Mouse (Mus musculus): ENCODE measurements at regions not wholly inside any gene's neighbourhood (a gene's known extent, or its start where the extent isn't known, plus 50 kb on each side); places are given as distances from the start of the nearest gene placed in this dataset.
A peak's percentile ranks its signal among the peaks of the same experiment; 100 is the strongest.

DNA sequence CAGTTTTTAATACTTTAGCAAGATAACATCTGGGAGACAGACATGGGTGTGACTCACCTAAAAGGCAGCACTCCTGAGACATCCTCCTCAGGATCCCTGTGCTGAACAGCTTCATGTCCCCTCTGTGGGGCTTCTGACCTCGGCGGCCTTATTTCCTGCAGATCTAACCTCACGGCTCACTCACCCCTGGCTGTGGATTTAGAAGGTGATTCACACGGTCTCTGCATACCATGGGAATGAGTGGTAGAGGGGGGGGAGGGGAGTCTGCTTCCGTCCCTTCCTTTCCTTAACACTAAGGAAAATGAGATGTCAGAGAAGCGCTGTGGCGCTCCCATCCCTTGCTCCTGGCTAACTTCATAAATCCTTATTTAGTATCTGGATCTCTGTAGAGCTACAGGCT, 123.1 kb upstream of the Klf14 start:
- DNase-seq (ENCODE audit: extremely low read depth, insufficient read length, low spot score), result peak; percentile 84

DNA sequence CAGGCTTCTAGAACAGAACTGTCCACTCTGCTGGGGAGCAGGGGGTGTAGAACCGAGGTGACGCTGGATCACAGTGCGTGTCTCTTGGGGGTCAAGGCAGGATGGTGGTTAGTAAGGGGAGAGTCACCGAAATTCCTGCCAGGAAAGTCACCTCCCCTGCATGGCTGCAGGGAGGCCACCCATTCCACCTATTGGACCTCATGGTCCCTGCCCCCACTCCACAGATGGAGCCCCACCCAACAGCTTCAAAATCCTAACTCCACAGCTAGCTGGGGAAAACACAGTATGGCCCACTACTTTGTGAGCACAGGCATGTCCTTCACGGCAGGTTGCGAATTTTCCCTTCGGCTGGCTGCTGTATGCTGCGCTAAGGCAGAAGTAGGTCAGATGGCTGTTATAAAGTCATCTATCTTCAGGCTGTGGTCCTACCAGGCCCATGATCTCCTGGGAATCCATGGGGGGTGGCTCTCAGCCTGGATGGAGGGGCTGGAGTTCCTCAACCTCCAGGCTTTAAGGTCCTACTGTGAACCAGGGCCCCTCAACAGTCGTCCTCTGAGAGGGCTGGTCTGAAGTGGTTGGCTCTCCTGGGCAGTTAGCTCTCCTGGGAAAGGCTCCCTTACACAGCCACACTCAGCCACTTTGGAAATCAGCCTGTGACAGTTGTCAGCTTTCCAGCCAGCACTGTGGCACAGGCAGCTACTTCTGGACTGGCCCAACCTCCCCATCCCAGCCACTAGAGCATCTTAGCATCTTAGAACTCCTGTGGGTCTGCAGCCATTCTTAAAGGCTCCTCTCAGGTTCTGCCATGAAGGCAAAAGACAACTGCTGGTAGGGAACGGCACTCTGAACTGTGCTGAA, 124.0 kb upstream of the Klf14 start:
- DNase-seq (ENCODE audit: extremely low read depth, insufficient read length, low spot score), result peak; percentile 73

DNA sequence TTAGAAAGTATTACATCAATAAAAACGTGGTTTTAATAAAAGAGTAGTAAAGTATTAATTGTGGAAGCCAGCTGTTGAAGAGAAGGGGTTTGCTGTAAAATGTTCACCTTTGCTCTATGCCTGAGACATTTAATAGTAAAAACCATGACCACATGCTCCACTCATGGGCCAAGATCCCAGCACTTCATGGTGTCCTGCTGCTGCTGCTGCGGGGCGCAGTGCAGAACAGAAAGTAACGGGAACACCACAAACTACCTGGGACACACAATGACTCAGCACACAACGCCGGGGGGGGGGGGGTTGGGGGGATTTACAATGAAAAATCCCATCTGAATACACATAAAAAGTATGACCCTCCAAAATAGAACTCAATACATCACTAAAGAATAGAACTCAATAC, 124.8 kb upstream of the Klf14 start:
- no peak for DNase-seq (ENCODE audit: extremely low read depth, insufficient read length, low spot score)

DNA sequence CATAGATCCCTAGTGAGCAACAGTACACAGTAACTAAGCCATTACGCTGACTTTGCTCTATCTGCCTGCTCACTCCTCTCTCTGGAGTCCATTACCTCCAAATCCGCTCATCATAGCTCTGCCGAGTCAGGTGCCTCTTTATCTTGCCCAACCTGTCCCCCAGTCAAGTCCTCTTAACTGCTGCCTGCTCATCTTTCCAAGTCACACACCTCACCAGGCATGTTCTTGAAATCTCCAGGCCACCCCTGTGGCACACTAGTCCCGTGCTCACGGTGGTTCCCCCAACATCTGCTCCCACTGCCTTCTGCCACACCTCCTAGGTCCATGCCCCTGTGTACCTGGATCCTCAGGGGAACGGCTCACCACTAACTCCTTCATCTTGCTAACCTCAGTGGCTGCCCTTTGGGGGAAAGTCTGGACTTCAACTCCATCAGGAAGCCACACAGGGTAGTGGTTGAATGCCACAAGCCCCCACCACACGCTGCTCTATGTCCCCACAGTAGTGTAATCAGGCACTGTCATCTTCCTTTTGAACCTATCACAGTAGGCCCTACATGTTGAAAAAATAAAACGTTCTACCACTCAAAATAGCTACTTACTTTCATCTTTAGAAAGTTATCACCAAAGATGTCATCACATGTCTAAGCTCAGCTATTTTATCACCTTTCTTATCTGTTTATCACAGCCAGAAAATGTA, 126.3 kb upstream of the Klf14 start:
- peak; percentile 57 for DNase-seq (ENCODE audit: extremely low read depth, insufficient read length, low spot score)

DNA sequence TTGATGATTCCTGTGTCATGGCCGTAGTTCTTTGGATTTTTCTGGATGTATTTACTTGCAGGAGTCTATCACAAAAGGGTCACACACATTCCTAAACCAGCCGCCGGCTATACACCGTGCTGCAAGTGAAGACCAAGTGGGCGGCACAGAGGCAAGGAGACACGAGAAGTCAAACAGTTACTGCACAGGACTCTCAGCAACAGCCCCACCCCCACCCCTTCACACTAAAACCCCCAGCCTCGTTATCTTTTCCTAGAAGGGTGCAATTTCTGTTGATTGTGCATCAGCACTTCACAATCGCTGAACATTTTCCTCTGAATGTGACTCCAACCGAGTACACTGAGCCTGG, 126.9 kb upstream of the Klf14 start:
- no peak for DNase-seq (ENCODE audit: extremely low read depth, insufficient read length, low spot score)

DNA sequence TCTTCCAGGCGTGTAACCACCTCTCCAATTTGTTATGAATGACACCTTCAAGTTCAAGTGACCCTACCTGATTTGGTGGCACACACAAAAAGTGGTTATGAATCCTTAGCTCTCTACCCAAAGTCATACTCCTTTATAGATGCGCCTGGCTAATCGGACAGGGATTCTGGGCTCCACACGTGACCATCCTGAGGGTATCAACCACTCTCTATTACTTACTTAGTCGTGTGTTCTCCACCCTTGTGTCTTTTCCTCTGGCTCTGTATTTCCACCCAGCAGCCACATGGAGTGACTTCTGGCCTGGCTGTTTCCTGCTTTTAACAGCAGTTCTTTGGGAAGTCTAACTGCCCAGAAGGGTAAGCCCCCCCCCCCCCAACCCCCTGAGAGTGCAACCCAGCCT, 127.4 kb upstream of the Klf14 start:
- no peak for DNase-seq (ENCODE audit: extremely low read depth, insufficient read length, low spot score)

DNA sequence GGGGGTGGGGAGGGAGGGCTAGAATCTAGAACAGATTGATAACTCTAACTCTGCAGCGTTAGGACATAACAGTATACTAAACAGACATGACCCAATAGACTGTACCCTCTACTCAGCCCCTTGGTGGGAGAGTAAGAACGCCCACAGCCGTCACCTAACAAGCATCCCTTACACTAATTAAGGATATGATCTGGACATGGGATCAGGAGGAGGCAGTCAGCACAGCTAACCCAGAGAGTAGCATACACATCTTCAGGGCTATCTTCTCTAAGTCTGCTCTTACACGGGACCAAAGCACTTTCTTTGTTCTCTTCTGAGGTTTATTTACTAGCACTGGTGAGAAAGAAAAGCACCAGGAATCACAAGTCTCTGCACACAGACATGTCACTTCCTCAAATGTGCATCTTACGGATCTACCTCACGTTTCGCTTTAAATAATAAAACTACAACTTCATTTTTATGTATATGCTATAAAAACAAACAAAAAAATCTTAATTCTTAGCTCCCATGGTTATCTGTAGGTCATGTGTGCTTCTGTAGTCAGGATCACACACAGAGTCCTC, 128.0 kb upstream of the Klf14 start:
- DNase-seq (ENCODE audit: extremely low read depth, insufficient read length, low spot score), result no peak

DNA sequence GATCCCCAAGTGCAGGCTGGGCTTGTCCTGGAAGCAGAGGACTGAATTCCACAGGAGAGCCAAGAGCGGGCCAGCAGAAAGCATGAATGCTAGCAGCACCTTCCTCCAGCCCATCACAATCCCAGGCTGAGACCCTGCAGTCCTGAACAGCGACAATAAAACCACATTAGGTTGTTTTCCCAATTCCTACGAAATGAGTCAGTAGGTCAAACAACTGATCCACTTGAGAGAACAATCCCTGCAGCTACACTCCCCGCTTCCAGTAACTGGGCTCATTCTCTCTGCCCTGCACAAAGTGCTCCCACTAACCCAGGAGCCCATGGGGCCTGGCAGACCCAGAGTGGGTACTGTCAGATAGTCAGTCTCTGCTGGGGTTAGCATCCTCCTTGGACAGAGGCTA, 128.6 kb upstream of the Klf14 start:
- DNase-seq (ENCODE audit: extremely low read depth, insufficient read length, low spot score), result peak; percentile 64

DNA sequence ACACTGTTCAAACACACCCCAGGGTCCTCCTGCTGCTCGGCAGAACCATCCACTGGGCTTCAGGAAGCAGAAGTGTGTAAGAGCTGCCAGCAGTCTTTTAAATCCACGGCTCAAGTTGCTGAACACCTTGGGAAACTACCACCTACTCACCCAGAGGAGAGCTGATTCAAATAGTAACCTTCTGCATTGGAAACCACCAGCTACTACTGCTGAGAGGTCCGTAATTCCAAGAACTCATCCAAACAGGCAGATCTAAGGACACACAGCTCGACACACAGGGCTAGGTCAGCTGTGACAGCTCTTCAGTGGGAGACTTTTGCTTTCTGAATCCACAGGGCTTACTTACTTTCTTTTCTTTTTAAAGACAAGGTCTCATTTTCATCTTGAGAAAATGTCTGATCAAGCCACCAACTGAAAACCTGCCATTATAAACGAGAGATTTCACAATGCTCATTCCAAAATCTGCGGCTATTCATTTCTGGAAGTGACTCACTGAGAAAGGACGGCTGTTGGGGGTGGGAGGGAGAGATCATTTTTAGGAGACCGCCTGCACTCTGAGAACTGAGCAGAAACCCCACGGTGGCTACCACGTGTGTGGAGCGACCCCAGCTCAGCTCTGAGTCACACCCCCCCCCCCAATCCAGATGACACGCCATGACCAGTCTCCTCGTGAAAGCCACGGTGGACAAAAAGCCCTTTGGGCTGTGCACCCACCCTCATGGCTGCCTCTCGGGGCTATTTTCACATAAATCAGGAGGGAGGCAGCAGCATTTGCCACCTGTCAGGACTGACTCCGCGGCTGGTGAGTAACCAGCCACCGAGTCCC, 129.5 kb upstream of the Klf14 start:
- DNase-seq (ENCODE audit: extremely low read depth, insufficient read length, low spot score), result peak; percentile 91

DNA sequence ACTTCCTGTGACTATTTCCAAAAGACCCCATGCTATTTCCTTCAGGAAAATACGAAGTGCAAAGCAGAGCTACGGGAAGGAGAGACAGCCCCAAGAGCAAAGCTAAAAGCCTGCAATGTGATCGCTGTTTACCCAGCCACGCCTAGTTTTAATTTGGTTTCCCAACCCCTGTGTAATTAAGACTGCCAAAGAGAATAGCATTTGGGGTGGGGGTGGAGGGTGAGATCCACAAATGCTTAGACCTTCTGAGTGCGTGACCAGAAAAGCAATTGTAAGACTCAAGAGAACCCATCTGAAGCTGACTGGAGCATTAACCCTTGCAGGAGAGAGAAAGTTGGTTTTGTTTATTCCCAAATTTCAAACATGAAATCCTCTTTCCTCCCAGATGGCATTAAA, 130.1 kb upstream of the Klf14 start:
- no peak for DNase-seq (ENCODE audit: extremely low read depth, insufficient read length, low spot score)

DNA sequence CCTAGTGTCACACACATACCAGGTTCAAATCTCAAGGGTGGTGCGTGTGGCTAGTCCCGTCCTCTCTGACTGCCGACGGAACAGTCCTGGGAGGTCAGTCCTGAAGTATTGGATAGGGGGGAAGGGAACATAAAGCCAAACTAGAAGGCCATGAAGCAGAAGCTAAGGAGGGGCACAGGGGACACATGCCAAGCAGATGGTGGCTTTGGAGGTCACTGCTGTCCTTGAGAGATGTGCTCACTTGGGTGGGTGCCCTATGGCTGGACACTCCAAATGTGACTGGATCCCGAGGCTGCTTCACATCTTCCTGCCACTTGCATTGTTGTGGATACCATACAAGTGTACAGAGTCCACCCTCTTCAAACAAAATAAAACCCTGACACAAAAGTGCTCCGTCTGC, 131.4 kb upstream of the Klf14 start:
- no peak for DNase-seq (ENCODE audit: extremely low read depth, insufficient read length, low spot score)

DNA sequence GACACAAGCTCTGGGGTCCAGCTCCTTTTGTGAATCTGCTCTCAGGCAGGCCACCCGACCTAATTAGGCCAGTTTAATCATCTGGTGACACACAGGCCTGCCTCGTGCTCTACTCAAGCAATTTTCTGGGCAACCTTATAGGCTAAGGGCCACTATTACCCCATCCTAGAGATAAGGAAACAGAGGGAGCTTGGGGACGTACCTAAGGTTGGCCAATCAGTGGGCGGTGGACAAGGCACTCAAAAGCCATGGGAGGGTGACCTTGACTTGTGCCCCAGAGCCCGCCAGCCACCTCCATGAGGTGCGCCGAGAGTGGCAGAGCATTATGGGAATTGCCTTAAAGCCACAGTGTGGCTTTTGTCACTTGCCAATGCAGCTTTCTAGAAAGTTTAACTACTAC, 131.9 kb upstream of the Klf14 start:
- DNase-seq (ENCODE audit: extremely low read depth, insufficient read length, low spot score), result no peak

DNA sequence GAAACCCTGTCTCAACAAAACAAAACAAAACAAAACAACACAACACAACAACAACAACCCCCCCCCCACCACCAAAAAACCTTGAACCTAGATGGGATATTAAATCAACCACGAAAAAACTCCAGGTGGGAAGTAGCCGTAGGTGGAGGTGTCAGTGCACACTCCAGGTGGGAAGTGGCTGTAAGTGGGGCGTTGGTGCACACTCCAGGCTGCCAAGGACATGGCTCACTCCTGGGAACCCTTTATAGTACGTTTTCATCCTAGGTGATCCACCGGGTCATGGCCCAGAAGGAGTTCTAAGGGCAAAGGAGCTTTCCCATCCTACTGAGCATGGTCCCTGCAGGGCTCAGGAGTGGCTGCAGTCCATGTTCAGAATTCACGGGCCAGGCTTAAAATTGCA, 133.4 kb upstream of the Klf14 start:
- no peak for DNase-seq (ENCODE audit: extremely low read depth, insufficient read length, low spot score)

DNA sequence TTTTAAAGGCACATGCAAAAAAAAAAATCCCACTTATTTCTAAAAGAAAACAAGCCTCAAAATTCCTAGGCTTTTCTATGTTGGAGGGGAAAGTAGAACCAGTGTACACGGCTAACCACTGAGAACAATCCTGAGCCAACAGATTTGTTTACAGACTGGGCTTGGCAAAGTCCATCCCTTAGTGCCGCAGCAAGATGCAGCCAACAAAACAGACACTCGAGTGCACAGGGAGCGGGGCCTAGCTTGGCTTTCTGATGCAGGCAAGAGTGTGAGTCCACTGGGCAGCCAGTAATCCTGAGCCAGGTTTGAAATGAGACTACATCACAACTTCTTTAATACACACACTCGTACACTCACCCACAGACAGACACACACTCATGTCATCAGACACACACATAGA, 133.9 kb upstream of the Klf14 start:
- DNase-seq (ENCODE audit: extremely low read depth, insufficient read length, low spot score), result no peak

DNA sequence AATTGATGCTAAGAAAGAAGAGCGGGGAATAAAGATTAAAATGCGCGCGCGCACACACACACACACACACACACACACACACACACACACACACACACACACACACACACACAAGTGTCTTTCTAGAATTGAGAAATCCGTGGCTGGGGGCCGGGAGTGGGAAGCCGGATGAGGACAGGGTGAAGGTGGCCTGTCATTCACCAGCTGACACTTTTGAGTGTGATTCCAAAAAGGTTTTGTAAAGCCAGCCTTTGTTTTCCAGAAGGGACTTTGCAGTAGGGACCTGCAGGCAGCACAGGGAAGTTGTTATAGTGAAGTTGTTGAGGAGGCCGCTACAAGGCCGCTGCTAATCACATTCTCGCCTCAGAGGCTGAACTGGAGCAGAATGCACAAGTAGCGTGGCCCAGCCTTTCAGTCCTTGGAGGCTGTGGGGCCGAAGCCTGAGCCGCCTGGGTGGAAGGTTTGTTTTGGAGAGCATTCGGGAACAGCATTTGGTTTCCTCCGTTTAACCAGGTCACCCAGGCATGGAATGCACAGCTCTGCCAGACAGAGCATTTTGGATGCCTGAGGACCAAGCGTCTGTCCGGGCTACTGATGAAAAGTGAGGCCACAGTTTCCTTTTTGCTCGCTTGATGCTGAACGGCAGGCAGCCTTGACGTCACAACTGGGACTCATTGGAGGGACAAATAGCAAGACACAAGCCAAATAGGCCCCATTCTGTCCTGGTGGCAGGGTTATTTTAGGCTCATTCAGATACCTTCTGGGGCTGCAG, 137.3 kb upstream of the Klf14 start:
- no peak for DNase-seq (ENCODE audit: extremely low read depth, insufficient read length, low spot score)

DNA sequence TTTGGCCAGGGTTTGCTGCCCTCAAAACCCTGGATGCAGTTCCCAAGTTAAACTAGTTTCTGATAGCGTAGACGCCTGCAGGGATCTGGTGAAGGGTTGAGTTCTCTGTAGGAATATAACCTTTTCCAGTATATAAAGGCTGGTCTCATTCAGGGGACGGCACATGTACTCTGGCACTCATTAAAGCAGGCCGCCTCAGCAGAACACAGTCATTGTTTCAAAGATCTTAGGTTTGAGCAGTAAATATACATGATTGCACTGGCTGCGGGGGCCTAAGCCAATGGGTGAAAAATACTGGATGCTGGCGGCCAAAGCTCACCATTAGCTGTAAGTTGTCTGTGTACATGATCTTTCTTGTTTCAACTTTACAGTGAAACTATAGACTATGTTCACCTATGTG, 137.9 kb upstream of the Klf14 start:
- DNase-seq (ENCODE audit: extremely low read depth, insufficient read length, low spot score), result no peak

DNA sequence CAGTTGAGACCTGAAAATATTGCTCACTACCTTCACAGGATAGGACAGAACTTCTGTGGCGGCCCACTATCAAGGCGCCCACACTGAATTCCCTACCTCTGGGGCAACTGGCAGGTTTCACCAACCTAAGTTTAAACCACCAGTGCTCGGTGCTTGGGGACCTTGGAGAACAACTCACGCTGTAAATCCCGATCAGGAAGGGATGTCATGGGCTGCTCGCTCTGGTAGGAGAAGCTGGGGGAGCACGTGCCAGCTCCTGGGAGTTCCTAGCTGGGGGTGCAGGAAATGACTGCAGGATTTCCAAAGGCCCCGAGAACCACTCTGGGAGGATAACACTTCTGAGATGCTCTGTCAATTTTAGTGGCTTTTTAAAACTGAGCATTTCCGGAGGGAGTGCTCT, 138.4 kb upstream of the Klf14 start:
- no peak for DNase-seq (ENCODE audit: extremely low read depth, insufficient read length, low spot score)

DNA sequence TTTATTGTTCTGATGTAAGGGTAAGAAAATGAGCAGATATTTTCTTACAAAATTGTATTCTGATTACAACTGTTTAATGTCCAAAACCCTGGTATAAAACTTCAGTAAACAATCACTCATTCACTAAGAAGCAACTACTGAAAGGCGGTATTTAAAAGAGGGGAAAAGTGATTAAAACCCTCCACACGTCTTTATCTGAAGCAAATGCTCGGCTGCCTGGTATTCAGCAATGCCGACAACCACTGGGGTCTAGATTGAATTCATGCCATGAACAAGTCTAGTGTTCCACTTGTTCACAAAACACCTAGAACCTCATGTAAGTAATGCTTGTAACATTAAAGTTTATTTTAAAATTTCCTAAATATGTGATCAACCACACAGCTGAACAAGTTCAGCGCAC, 139.2 kb upstream of the Klf14 start:
- DNase-seq (ENCODE audit: extremely low read depth, insufficient read length, low spot score), result no peak

DNA sequence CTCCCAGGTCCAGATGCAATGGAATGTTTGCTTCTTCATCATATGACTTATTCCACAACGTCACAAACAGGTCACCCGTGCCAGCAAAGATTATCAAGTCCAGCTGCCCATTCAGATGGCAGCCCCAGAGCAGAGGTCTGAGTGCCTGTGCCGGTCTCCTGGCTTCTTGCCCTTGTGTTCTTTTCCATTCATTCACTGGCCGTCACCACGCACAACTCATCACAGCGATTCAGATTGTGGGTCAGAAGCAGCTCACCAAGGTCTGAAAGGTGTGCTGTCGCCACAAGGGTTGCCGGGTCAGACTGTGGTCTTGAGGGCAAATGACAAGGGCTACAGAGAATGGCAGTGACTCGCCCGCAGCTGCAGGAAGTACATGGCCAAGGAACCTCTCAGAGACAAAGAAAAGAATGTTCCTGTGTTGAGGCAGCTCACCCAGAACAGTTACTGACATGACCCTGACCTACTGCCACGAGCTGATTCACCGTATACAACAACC, 141.3 kb upstream of the Klf14 start:
- DNase-seq (ENCODE audit: extremely low read depth, insufficient read length, low spot score), result peak; percentile 92

DNA sequence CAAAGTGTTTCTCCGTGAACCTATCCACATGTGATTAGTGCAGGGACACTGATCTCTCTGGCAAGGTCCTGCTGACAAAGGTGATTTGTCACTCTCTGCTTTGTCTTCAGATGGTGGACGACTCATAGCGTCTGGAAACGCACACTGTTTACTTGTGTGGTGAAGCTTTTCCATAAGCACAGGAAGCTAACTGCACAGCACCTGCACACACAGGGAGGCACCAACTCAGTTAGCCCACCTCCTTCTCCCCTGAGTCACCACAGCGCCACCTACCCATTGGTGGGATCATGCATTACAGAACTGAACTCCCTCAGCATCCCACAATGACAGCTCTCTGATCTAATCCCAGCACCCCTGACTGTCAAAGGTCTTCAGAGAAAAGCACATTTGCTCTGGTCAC, 141.9 kb upstream of the Klf14 start:
- peak; percentile 66 for DNase-seq (ENCODE audit: extremely low read depth, insufficient read length, low spot score)

Data from 3134 (cell line).